Mouse (Mus musculus): ENCODE results near the gene Tmem120b.

DNA sequence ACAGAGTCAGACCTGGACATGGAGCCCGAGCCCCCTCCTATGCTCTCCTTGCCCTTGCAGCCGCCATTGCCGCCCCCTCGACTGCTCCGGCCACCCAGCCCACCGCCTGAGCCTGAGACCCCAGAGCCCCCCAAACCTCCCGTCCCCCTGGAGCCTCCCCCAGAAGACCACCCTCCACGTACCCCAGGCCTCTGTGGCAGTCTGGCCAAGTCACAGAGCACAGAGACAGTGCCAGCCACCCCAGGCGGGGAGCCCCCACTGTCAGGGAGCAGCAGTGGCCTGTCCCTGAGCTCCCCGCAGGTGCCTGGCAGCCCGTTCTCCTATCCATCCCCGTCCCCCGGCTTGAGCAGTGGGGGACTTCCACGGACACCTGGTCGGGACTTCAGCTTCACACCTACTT, 91.7 kb downstream of the Tmem120b start:
- TF ChIP-seq CTCF (conservative IDR thresholded peaks at IDR 0.05; ENCODE audit: insufficient read depth, insufficient read length, low read depth, low read length) (no peak), POLR2A (IDR thresholded peaks at IDR 0.05; ENCODE audit: low read depth, low read length) (no peak)
